Mouse (Mus musculus) liver, adult 10 weeks (tissue): Measurements from ENCODE around the gene Ces1c. TPM values are rescaled to one million over a fixed set of nuclear protein-coding genes. Genes with fewer than 3 reads are reported as not detected.

Experiments
- polyA plus RNA-seq: library from polyadenylated mRNA; stranded (reverse); fragments of 350-450 nt; fragmentation: Illumina TruSeq; extraction: RNeasy Lipid Tissue Mini Kit (QIAGEN cat#74804); gene quantifications from one replicate; pipeline ENCODE4 v1.2.3, GENCODE M21; 2014; ENCODE audit warnings: low read depth, low replicate concordance

The Ces1c gene
- 3,465 TPM for polyA plus RNA-seq

DNA sequence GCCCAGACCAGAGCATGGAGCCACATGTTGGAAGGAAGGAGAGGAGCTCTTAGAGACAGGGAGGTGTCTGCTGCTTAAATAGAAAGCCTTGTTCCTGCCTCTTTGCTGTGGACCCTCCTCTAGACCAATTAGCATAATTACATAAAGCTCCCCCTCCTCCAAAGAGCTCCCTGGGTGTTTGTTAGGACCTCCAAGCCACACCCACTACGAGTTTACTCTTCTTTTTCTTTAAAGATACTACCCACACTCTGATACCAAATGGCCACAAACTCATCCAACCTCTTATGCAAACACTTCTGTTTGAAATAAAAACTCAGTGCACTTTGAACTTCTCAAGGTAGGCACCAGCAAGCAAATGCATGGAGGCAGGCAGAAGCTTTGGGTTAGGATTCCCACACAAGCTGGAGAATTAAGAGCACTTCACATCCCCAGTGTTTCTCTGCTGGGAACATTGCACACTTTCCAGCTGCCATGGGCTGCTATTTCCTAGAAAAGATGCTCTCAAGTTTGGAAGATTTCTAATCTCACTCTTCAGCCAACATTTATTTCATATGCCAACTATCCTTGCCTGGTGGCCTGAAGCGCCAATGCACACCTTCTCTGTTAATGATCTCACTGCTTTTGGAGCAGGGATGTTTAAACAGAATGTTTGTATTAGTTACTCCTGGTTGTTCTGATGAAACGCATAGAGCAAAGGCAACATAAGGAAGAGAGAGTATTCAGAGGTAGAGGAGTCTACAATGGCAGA lies at the start of gene Ces1c:
TSS of gene Ces1c (minus strand) at position 51 of the 748 bp plus-strand sequence.

DNA sequence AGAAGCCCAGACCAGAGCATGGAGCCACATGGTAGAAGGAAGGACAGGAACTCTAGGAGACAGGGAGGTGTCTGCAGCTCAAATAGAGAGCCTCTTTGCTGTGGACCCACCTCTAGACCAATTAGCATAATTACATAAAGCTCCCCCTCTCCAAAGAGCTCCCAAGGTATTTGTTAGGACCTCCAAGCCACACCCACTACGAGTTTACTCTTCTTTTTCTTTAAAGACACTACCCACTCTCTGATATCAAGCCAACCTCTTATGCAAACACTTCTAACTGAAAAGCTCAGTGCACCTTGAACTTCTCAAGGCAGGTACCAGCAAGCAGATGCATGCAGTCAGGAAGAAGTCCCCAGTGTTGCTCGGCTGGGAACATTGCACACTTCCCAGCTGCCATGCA lies 51.2 kb downstream of the Ces1c start, which contains the start of gene Ces1b:
TSS of gene Ces1b (minus strand) at position 131 of the 400 bp plus-strand sequence.

Other genes starting within 250 kb of the Ces1c start
- not detected for gene Capns2, start 229.9 kb downstream of the Ces1c start, polyA plus RNA-seq
- not detected for gene Slc6a2, start 171.2 kb downstream of the Ces1c start, polyA plus RNA-seq
- 0.19 TPM for gene Ces1a, start 83.1 kb downstream of the Ces1c start, polyA plus RNA-seq
- 85.7 TPM for gene Ces1b, start 51.3 kb downstream of the Ces1c start, polyA plus RNA-seq
- gene Ces1d, start 66.6 kb upstream of the Ces1c start, polyA plus RNA-seq, result 709 TPM
- gene Ces1e, start 98.3 kb upstream of the Ces1c start, polyA plus RNA-seq, result 131 TPM
- gene Ces1f, start 148.5 kb upstream of the Ces1c start, polyA plus RNA-seq, result 371 TPM
- 411 TPM for gene Ces1g, start 206.0 kb upstream of the Ces1c start, polyA plus RNA-seq
- not detected for gene Ces1h, start 248.4 kb upstream of the Ces1c start, polyA plus RNA-seq